Mouse (Mus musculus): ENCODE results near the gene Rev1. TPM values are rescaled to one million over a fixed set of nuclear protein-coding genes. Genes with fewer than 3 reads are reported as not detected.
"Not testable (repeated sequence)": the region's sequence is repeated elsewhere in the genome, so short reads cannot be mapped to it uniquely, and the experiment has no call there.

Gene Rev1
- polyA plus RNA-seq, 1 experiment from 2014 or later, result 10.1 TPM

DNA sequence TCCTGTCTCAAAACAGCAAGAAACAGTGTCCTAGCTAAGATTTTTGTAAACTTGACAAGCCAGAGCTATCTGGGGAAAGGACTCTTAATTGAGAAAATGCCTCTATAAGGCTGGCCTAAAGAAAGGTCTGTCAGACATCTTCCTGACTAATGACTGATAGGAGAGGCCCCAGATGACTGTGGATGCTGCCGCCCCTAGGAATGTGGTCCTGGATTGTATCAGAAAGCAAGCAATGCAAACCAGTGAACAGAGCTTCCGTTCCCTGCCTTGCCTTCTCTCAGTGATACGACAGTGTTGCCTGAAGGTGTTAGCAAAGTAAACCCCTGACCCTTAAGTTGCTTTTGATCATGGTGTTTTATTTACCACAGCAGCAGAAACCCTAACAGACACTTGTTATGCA lies 25.8 kb downstream of the Rev1 start:
- peaks cover 7% of the 10 kb centered on the region for H3K36me3 ChIP-seq (ENCODE audit: control insufficient read depth, insufficient read depth)
- 38% methylated on average over 3 of the region's 3 CpGs for WGBS
- no peak overlapping the region for H3K9ac ChIP-seq (ENCODE audit: low read depth, low read length)
- TF ChIP-seq CTCF (IDR thresholded peaks at IDR 0.05; ENCODE audit: low read depth), result no peak
- H3K27ac ChIP-seq (ENCODE audit: low read depth, low read length), result no peak overlapping the region
- H3K27me3 ChIP-seq (replicated peaks; ENCODE audit: control insufficient read depth, insufficient read depth, low read length), result no peaks in the 10 kb centered on the region
- no peak overlapping the region for H3K4me3 ChIP-seq (ENCODE audit: low read depth, low read length)
- no peak for ATAC-seq
- H3K4me1 ChIP-seq (replicated peaks; ENCODE audit: control insufficient read depth, insufficient read depth, low read length), result no peaks in the 10 kb centered on the region
- no peak overlapping the region for H3K4me2 ChIP-seq (replicated peaks; ENCODE audit: low read depth)
- no peaks in the 10 kb centered on the region for H3K9me3 ChIP-seq (ENCODE audit: control insufficient read depth)

DNA sequence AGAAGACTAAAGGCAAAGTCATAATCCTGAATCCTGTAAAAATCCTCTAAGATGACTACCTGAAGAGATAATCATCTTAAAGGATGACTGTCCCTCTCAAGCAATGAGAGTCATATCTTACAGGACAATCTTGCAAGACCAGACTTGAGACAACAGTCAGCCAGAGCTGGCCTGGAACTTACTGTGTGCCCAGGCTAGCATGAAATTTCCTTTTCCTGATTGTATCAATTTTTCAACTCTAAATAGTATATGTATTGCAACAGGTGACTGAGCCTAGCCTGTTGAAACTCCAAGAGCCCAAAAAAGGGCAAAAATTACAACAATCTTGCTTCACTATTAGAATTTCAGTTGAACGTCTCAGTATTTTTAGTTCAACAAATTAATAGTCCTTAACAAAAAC lies 26.4 kb downstream of the Rev1 start:
- no peak for TF ChIP-seq CTCF (IDR thresholded peaks at IDR 0.05; ENCODE audit: low read depth)
- no peak overlapping the region for H3K27ac ChIP-seq (ENCODE audit: low read depth, low read length)

DNA sequence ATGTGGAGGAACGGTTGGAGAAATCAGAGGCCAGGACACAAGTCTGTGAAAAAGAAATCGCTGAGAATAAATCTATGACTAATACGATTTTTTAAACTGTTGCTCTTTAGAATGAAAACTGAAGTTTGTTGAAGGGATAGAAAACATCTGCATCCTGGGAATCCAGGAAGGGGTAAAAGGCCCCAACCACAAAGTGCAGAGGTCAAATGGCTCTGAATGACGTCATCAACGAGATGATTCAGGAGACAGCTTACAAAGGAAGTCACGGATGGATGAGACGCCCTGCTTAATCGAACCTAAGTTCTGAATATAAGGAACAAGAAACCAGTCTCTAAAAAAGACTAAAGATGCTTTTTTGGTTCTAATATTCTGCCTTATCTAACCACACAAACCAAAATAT lies 48.3 kb downstream of the Rev1 start:
- no peak for ATAC-seq
- no peaks in the 10 kb centered on the region for H3K27me3 ChIP-seq (replicated peaks; ENCODE audit: control insufficient read depth, insufficient read depth, low read length)
- H3K9me3 ChIP-seq (ENCODE audit: control insufficient read depth), result no peaks in the 10 kb centered on the region
- 70% methylated on average over 8 of the region's 8 CpGs for WGBS
- no peak overlapping the region for H3K4me2 ChIP-seq (replicated peaks; ENCODE audit: low read depth)
- H3K4me3 ChIP-seq (ENCODE audit: low read depth, low read length), result no peak overlapping the region
- H3K36me3 ChIP-seq (ENCODE audit: control insufficient read depth, insufficient read depth), result peaks cover 12% of the 10 kb centered on the region; the same call in 1 of the 2 replicates
- no peak overlapping the region for H3K9ac ChIP-seq (ENCODE audit: low read depth, low read length)
- TF ChIP-seq CTCF (IDR thresholded peaks at IDR 0.05; ENCODE audit: low read depth), result no peak
- H3K27ac ChIP-seq (ENCODE audit: low read depth, low read length), result no peak overlapping the region
- H3K4me1 ChIP-seq (replicated peaks; ENCODE audit: control insufficient read depth, insufficient read depth, low read length), result no peaks in the 10 kb centered on the region

More for the DNA sequence above, 26.4 kb downstream of the Rev1 start:
- H3K4me1 ChIP-seq (replicated peaks; ENCODE audit: control insufficient read depth, insufficient read depth, low read length), result no peaks in the 10 kb centered on the region
- H3K9ac ChIP-seq (ENCODE audit: low read depth, low read length), result no peak overlapping the region
- H3K36me3 ChIP-seq (ENCODE audit: control insufficient read depth, insufficient read depth), result peaks cover 10% of the 10 kb centered on the region
- 76% methylated on average over 1 of the region's 1 CpGs for WGBS
- H3K27me3 ChIP-seq (replicated peaks; ENCODE audit: control insufficient read depth, insufficient read depth, low read length), result no peaks in the 10 kb centered on the region
- H3K4me2 ChIP-seq (replicated peaks; ENCODE audit: low read depth), result no peak overlapping the region
- no peak overlapping the region for H3K4me3 ChIP-seq (ENCODE audit: low read depth, low read length)
- no peaks in the 10 kb centered on the region for H3K9me3 ChIP-seq (ENCODE audit: control insufficient read depth)
- no peak for ATAC-seq

GRCm38 (mm10) chr1:38071326-38071725 lies 58.3 kb downstream of the Rev1 start:
- H3K27me3 ChIP-seq (replicated peaks; ENCODE audit: control insufficient read depth, insufficient read depth, low read length), result no peaks in the 10 kb centered on the region
- 70% methylated on average over 8 of the region's 8 CpGs for WGBS
- H3K27ac ChIP-seq (ENCODE audit: low read depth, low read length), result no peak overlapping the region
- peaks cover 30% of the 10 kb centered on the region for H3K36me3 ChIP-seq (ENCODE audit: control insufficient read depth, insufficient read depth)
- ATAC-seq, result no peak
- H3K9ac ChIP-seq (ENCODE audit: low read depth, low read length), result no peak overlapping the region
- no peak overlapping the region for H3K4me3 ChIP-seq (ENCODE audit: low read depth, low read length)
- H3K4me1 ChIP-seq (replicated peaks; ENCODE audit: control insufficient read depth, insufficient read depth, low read length), result no peaks in the 10 kb centered on the region
- H3K9me3 ChIP-seq (ENCODE audit: control insufficient read depth), result no peaks in the 10 kb centered on the region
- TF ChIP-seq CTCF (IDR thresholded peaks at IDR 0.05; ENCODE audit: low read depth), result no peak
- H3K4me2 ChIP-seq (replicated peaks; ENCODE audit: low read depth), result no peak overlapping the region

DNA sequence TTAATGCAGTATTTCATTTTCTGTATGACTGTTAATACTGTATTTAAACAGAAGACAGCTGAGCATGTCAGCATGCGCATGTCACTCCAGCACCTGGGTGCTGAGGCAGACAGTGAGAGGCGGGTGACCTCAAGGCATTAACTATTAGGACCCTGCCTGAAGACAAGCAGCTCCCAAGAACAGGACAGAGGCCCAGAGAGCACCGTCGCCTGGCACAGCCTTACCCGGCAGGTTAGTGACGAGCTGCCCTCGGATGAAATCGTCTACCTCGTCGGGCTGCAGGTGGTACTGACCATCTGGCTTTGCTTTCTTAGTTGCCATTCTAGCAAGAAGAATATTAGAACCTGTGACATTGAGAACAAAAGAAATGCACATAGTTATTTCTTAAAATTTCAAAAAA lies 62.3 kb downstream of the Rev1 start:
- H3K9me3 ChIP-seq (ENCODE audit: control insufficient read depth), result no peaks in the 10 kb centered on the region
- peaks cover 38% of the 10 kb centered on the region for H3K36me3 ChIP-seq (ENCODE audit: control insufficient read depth, insufficient read depth)
- WGBS, result 93% methylated on average over 10 of the region's 10 CpGs
- H3K4me2 ChIP-seq (replicated peaks; ENCODE audit: low read depth), result no peak overlapping the region
- no peak for TF ChIP-seq CTCF (IDR thresholded peaks at IDR 0.05; ENCODE audit: low read depth)
- no peak overlapping the region for H3K9ac ChIP-seq (ENCODE audit: low read depth, low read length)
- no peak overlapping the region for H3K4me3 ChIP-seq (ENCODE audit: low read depth, low read length)
- H3K4me1 ChIP-seq (replicated peaks; ENCODE audit: control insufficient read depth, insufficient read depth, low read length), result no peaks in the 10 kb centered on the region
- no peak overlapping the region for H3K27ac ChIP-seq (ENCODE audit: low read depth, low read length)
- no peaks in the 10 kb centered on the region for H3K27me3 ChIP-seq (replicated peaks; ENCODE audit: control insufficient read depth, insufficient read depth, low read length)
- no peak for ATAC-seq

DNA sequence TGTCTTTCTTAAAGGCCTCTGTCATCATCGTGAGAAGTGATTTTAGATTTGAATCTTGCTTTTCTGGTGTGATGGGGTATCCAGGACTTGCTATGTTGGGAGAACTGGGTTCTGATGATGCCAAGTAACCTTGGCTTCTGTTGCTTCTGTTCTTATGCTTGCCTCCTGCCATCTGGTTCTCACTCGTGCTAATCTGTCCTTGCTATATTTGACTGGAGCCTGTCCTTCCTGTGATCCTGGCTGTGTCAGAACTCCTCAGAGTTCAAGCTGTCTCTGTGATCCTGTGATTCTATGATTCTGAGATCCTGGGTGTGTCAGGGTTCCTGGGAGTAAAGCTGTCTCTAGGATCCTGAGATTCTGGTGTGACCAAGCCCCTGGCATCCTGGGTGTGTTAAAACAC lies 67.4 kb downstream of the Rev1 start:
- H3K27me3 ChIP-seq (replicated peaks; ENCODE audit: control insufficient read depth, insufficient read depth, low read length); H3K4me3 ChIP-seq (ENCODE audit: low read depth, low read length): not testable (repeated sequence)

DNA sequence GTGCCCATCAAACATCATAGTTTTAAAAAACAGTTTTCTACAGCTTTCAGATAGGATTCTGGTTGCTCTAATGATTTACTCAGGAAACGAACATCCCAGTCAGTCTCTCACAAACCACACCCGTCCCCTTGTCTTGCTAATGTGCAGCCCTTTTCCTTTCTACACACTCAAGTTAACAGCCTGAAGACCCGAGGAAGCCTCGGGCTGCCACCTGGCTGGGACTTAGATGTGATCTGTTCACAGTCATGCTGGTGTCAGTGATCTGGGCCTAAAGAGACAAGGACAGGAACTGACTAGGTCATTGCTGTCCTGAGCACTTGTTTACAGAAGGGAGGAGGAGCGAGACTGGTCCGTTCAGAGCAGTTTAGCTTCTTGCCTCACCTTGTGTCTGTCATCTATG lies 71.2 kb downstream of the Rev1 start:
- no peaks in the 10 kb centered on the region for H3K27me3 ChIP-seq (replicated peaks; ENCODE audit: control insufficient read depth, insufficient read depth, low read length)
- WGBS, result 76% methylated on average over 6 of the region's 6 CpGs
- H3K9me3 ChIP-seq (ENCODE audit: control insufficient read depth), result no peaks in the 10 kb centered on the region
- peaks cover 56% of the 10 kb centered on the region for H3K36me3 ChIP-seq (ENCODE audit: control insufficient read depth, insufficient read depth)
- no peak overlapping the region for H3K9ac ChIP-seq (ENCODE audit: low read depth, low read length)
- no peak overlapping the region for H3K4me2 ChIP-seq (replicated peaks; ENCODE audit: low read depth)
- no peak for TF ChIP-seq CTCF (IDR thresholded peaks at IDR 0.05; ENCODE audit: low read depth)
- no peak for ATAC-seq
- no peak overlapping the region for H3K4me3 ChIP-seq (ENCODE audit: low read depth, low read length)
- no peaks in the 10 kb centered on the region for H3K4me1 ChIP-seq (replicated peaks; ENCODE audit: control insufficient read depth, insufficient read depth, low read length)
- no peak overlapping the region for H3K27ac ChIP-seq (ENCODE audit: low read depth, low read length)

More for the DNA sequence above, 67.4 kb downstream of the Rev1 start:
- H3K4me1 ChIP-seq (replicated peaks; ENCODE audit: control insufficient read depth, insufficient read depth, low read length); H3K27ac ChIP-seq (ENCODE audit: low read depth, low read length); H3K9me3 ChIP-seq (ENCODE audit: control insufficient read depth); H3K4me2 ChIP-seq (replicated peaks; ENCODE audit: low read depth); ATAC-seq; H3K9ac ChIP-seq (ENCODE audit: low read depth, low read length): not testable (repeated sequence)
- 94% methylated on average over 2 of the region's 2 CpGs for WGBS
- peaks cover 42% of the 10 kb centered on the region for H3K36me3 ChIP-seq (ENCODE audit: control insufficient read depth, insufficient read depth)

All from intestine, postnatal 0 days (tissue).